Mouse (Mus musculus) neural tube, embryonic 13.5 days (tissue): ENCODE measurements around the gene Pafah1b2. TPM values are rescaled to one million over a fixed set of nuclear protein-coding genes. Genes with fewer than 3 reads are reported as not detected.

Experiments
- ATAC-seq: fragments of 200-750 bp; cut with Nextera tagmentation; 2 replicates; pipeline ENCODE4 v1.8.0; 2017; ENCODE audit warnings: low read depth, mild to moderate bottlenecking, moderate TSS enrichment, moderate library complexity
- H3K27ac ChIP-seq: fragments of 300-500 bp; sonication (generic); replicated peaks from 2 replicates; pipeline ENCODE4 v1.5.1; 2015; ENCODE audit warnings: moderate library complexity, mild to moderate bottlenecking, inconsistent platforms
- H3K27me3 ChIP-seq: fragments of 300-500 bp; sonication (generic); 2 replicates; pipeline ENCODE4 v1.6.1; 2015; ENCODE audit warnings: mild to moderate bottlenecking, inconsistent platforms
- H3K36me3 ChIP-seq: fragments of 300-500 bp; sonication (generic); 2 replicates; pipeline ENCODE4 v1.6.1; 2015; ENCODE audit warnings: mild to moderate bottlenecking, inconsistent platforms
- H3K4me1 ChIP-seq: fragments of 300-500 bp; sonication (generic); replicated peaks from 2 replicates; pipeline ENCODE4 v1.6.1; 2015; ENCODE audit warnings: inconsistent platforms
- H3K4me2 ChIP-seq: fragments of 300-500 bp; sonication (generic); 2 replicates; pipeline ENCODE4 v1.6.1; 2015; ENCODE audit warnings: inconsistent platforms, mild to moderate bottlenecking, moderate library complexity
- H3K4me3 ChIP-seq: fragments of 300-500 bp; sonication (generic); 2 replicates; pipeline ENCODE4 v1.5.1; 2015; ENCODE audit warnings: mild to moderate bottlenecking, inconsistent platforms
- H3K9ac ChIP-seq: fragments of 300-500 bp; sonication (generic); 2 replicates; pipeline ENCODE4 v1.6.1; 2015; ENCODE audit warnings: moderate library complexity, mild to moderate bottlenecking, inconsistent platforms
- H3K9me3 ChIP-seq: fragments of 300-500 bp; sonication (generic); 2 replicates; pipeline ENCODE4 v1.6.1; 2016; ENCODE audit warnings: inconsistent platforms
- WGBS: fragments of 180-500 bp; shearing (Covaris S2); methylation state at CpG from one replicate; pipeline ENCODE4 v1.1.7; 2015; 5-methylcytosine and 5-hydroxymethylcytosine counted together
- polyA plus RNA-seq: library from polyadenylated mRNA; unstranded; fragments of >200 nt; fragmentation: Nextera tagmentation; extraction: Ambion mirVana; gene quantifications from 2 replicates; pipeline ENCODE4 v1.2.1, GENCODE M21; 2015

Gene Pafah1b2
- polyA plus RNA-seq = 282 and 301 TPM in 2 replicates

DNA sequence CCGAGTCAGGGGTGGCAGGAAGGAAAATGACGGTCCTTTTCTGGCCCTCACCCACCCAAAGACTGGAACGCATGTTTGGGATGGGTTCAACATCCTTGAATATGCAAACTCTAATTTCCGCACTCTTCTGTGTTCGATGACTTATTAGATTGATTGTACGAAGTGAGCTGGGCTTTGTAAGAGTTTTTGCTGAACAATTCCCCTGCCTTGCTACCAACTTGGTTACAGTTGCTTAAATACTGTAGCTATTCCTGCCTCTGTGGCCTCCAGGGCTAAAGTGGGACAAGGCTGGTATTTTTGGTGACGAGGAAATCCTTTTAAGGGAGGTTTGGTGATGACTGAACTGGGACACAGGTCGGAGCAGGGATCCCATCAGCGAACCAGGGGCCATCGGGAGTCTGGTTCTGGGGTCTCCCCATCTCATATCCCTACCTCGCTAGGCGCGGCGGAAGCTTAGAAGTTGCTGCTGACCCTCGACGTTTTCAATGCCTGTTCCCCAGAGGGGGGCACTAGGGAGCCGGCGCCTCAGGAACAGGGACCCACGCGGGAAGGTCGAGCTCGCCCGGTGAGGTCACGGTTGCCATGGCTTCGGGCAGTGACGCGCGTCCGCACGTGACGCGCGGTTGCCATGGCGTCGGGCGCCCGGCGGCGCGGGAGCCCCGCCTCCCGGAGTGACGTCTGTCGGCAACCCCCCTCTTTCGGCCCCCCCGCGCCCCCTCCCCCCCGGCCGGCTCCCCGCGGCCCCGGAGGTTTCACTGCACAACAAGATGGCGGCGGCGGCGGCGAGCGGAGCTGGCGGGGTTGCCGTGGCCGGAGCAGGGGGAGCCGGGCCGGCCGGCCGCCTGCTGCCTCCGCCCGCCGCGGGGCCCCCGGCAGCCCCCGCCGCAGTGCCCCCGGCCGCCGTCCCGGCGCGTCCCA, at the start of gene Pafah1b2, which contains the start of gene Sik3:
TSS of gene Pafah1b2 (minus strand) at position 600 of the 918 bp plus-strand sequence.
TSS of gene Sik3 (plus strand) at position 730 of the 918 bp plus-strand sequence.
- Histone ChIP-seq H3K9ac (peak within 1 kb of the TSS; percentile 98), H3K4me2 (peak within 1 kb of the TSS; percentile 82), H3K4me1 (peaks cover 50% of the 10 kb centered on the region), H3K4me3 (peak within 1 kb of the TSS; percentile 97), H3K36me3 (no peaks in the 10 kb centered on the region), H3K9me3 (no peaks in the 10 kb centered on the region), H3K27me3 (no peaks in the 10 kb centered on the region; the same call in 1 of the 2 replicates), H3K27ac (peak within 1 kb of the TSS; percentile 91)
- peak; percentile 89 for ATAC-seq
- WGBS = 3% methylated on average over 63 of the region's 78 CpGs

GRCm38 (mm10) chr9:46061696-46062425, 49.4 kb upstream of the Pafah1b2 start:
- Histone ChIP-seq H3K4me2 (no peak overlapping the region), H3K4me1 (peaks cover 4% of the 10 kb centered on the region; the same call in 1 of the 2 replicates), H3K36me3 (no peaks in the 10 kb centered on the region), H3K9ac (no peak overlapping the region), H3K4me3 (no peak overlapping the region), H3K9me3 (0 out of 2 replicates have a peak, but pooled peaks cover 3% of the 10 kb centered on the region), H3K27me3 (no peaks in the 10 kb centered on the region), H3K27ac (no peak overlapping the region)
- ATAC-seq = no peak
- WGBS = 69% methylated on average over 9 of the region's 9 CpGs

DNA sequence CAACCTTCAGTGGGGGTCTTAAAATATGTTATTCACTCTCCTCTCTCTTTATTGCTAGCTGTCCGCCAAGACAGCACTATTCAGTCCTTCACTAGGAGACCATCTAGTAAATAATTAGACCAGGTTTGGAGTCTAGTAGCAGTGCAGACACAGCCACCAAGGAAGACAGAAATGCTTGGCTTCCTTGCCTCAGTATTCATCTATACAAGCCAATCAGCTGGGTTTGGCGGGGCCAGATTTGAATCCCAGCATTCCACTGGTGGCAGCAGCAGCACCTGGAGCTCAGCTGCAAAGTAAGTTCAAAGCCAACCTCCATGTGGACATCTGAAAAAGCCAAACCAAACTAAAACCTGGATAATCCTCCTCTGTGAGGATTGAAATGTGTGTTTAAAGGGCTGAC, 47.8 kb upstream of the Pafah1b2 start:
- Histone ChIP-seq H3K4me1 (no peaks in the 10 kb centered on the region; the same call in 1 of the 2 replicates), H3K36me3 (no peaks in the 10 kb centered on the region), H3K9me3 (0 out of 2 replicates have a peak, but pooled peaks cover 3% of the 10 kb centered on the region), H3K27me3 (no peaks in the 10 kb centered on the region), H3K27ac (no peak overlapping the region), H3K9ac (no peak overlapping the region), H3K4me3 (no peak overlapping the region), H3K4me2 (no peak overlapping the region)
- no peak for ATAC-seq
- WGBS = 70% methylated on average over 2 of the region's 2 CpGs

- H3K9me3 ChIP-seq = 0 out of 2 replicates have a peak, but pooled peaks cover 3% of the 10 kb centered on the region
- ATAC-seq = no peak
- H3K36me3 ChIP-seq = no peaks in the 10 kb centered on the region
- H3K27ac ChIP-seq = no peak overlapping the region
- H3K4me2 ChIP-seq = no peak overlapping the region
- H3K9ac ChIP-seq = no peak overlapping the region
- 89% methylated on average over 3 of the region's 3 CpGs for whole genome bisulfite sequencing
- peaks cover 12% of the 10 kb centered on the region for H3K4me1 ChIP-seq
- no peaks in the 10 kb centered on the region for H3K27me3 ChIP-seq
- H3K4me3 ChIP-seq = no peak overlapping the region
Observed at GRCm38 (mm10) chr9:46058065-46058464, 45.6 kb upstream of the Pafah1b2 start.

- no peak overlapping the region for H3K27ac ChIP-seq
- WGBS = 62% methylated on average over 9 of the region's 9 CpGs
- no peak for ATAC-seq
Observed at GRCm38 (mm10) chr9:46053014-46053666, 40.6 kb upstream of the Pafah1b2 start.

GRCm38 (mm10) chr9:46050203-46050602, 37.7 kb upstream of the Pafah1b2 start:
- Histone ChIP-seq H3K36me3 (no peaks in the 10 kb centered on the region), H3K9ac (no peak overlapping the region), H3K27ac (no peak overlapping the region), H3K9me3 (no peaks in the 10 kb centered on the region), H3K4me3 (no peak overlapping the region), H3K27me3 (no peaks in the 10 kb centered on the region), H3K4me1 (peaks cover 26% of the 10 kb centered on the region), H3K4me2 (no peak overlapping the region)
- 83% methylated on average over 8 of the region's 8 CpGs for WGBS
- ATAC-seq = no peak

More at GRCm38 (mm10) chr9:46053014-46053666, 40.6 kb upstream of the Pafah1b2 start:
- Histone ChIP-seq H3K27me3 (no peaks in the 10 kb centered on the region), H3K4me2 (no peak overlapping the region), H3K9me3 (0 out of 2 replicates have a peak, but pooled peaks cover under 1% of the 10 kb centered on the region), H3K4me3 (no peak overlapping the region), H3K4me1 (peaks cover 17% of the 10 kb centered on the region), H3K9ac (no peak overlapping the region), H3K36me3 (no peaks in the 10 kb centered on the region)

GRCm38 (mm10) chr9:46049525-46049924, 37.0 kb upstream of the Pafah1b2 start:
- no peaks in the 10 kb centered on the region for H3K36me3 ChIP-seq
- 88% methylated on average over 7 of the region's 7 CpGs for WGBS
- no peaks in the 10 kb centered on the region for H3K27me3 ChIP-seq
- H3K4me3 ChIP-seq = no peak overlapping the region
- no peaks in the 10 kb centered on the region for H3K9me3 ChIP-seq
- no peak for ATAC-seq
- H3K4me1 ChIP-seq = peaks cover 22% of the 10 kb centered on the region
- H3K9ac ChIP-seq = no peak overlapping the region
- no peak overlapping the region for H3K4me2 ChIP-seq
- no peak overlapping the region for H3K27ac ChIP-seq

DNA sequence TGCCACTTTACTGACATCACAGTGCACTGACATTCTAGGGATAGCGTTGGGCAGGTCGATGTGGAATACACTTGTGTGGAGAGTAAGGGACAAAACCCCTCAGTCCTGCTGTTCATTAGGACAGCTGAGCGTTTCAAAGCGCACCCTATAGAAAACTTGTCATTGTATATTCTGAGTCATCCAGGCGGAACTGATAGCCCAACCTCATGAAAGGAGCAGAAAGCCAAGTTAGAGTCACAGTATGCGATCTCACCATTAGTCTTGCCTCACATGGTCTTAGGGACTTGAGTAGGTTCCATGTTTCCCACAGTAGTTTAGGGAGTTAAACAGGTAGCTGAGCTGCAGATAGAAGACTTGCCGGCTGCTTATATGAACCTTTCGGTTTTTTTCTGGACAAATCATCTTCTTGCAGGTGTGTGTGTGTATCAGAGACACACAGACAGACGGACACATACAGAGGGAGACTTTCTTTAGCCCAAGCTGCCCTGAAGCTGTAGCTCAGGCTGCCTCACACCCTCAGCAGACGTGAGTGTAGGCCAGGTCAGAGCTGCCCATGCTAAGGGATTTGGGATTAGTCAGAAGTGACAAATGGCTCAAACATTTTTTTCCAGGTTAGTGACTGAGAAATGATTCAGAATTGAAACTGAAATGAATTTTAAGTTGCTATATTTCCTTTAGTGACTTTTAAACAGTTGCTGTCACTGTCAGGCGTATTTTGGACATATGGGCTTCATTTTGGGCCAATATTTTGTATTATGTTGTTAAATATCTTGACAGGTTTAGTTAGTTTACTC, 34.4 kb upstream of the Pafah1b2 start:
- 51% methylated on average over 11 of the region's 11 CpGs for WGBS
- no peak for ATAC-seq
- no peaks in the 10 kb centered on the region for H3K27me3 ChIP-seq

DNA sequence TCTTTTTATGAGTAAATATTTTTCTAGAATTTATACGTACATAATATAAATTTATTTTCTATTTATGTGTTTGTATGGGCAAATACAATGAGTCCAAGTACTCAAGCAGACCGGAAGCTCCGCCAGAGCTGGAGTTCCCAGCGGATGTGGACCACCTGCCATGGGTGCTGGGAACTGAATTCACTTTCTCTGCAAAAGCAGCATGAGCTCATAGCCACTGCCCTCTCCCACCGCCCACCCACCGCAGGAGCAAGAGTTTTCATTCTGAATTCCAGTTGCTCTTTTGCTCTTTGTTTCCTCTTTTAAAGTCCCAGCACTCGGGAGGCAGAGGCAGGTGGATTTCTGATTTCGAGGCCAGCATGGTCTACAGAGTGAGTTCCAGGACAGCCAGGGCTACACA, 31.1 kb upstream of the Pafah1b2 start:
- no peak for ATAC-seq
- no peaks in the 10 kb centered on the region for H3K27me3 ChIP-seq
- 85% methylated on average over 8 of the region's 8 CpGs for WGBS

More for the DNA sequence above, 34.4 kb upstream of the Pafah1b2 start:
- no peak overlapping the region for H3K27ac ChIP-seq
- no peak overlapping the region for H3K4me3 ChIP-seq
- H3K9me3 ChIP-seq = no peaks in the 10 kb centered on the region
- H3K4me1 ChIP-seq = peaks cover 8% of the 10 kb centered on the region
- H3K9ac ChIP-seq = no peak overlapping the region
- no peaks in the 10 kb centered on the region for H3K36me3 ChIP-seq
- H3K4me2 ChIP-seq = no peak overlapping the region

GRCm38 (mm10) chr9:46042387-46042786, 29.9 kb upstream of the Pafah1b2 start:
- no peak overlapping the region for H3K4me3 ChIP-seq
- 0 out of 2 replicates have a peak, but pooled peaks cover 6% of the 10 kb centered on the region for H3K36me3 ChIP-seq
- H3K4me2 ChIP-seq = no peak overlapping the region
- no peak overlapping the region for H3K27ac ChIP-seq
- ATAC-seq = no peak
- H3K9me3 ChIP-seq = no peaks in the 10 kb centered on the region
- no peaks in the 10 kb centered on the region for H3K27me3 ChIP-seq
- peaks cover 8% of the 10 kb centered on the region for H3K4me1 ChIP-seq
- no peak overlapping the region for H3K9ac ChIP-seq
- 81% methylated on average over 3 of the region's 3 CpGs for WGBS

More for the DNA sequence above, 31.1 kb upstream of the Pafah1b2 start:
- Histone ChIP-seq H3K27ac (no peak overlapping the region), H3K36me3 (0 out of 2 replicates have a peak, but pooled peaks cover 6% of the 10 kb centered on the region), H3K9ac (no peak overlapping the region), H3K4me2 (no peak overlapping the region), H3K9me3 (no peaks in the 10 kb centered on the region), H3K4me1 (peaks cover 8% of the 10 kb centered on the region), H3K4me3 (no peak overlapping the region)

DNA sequence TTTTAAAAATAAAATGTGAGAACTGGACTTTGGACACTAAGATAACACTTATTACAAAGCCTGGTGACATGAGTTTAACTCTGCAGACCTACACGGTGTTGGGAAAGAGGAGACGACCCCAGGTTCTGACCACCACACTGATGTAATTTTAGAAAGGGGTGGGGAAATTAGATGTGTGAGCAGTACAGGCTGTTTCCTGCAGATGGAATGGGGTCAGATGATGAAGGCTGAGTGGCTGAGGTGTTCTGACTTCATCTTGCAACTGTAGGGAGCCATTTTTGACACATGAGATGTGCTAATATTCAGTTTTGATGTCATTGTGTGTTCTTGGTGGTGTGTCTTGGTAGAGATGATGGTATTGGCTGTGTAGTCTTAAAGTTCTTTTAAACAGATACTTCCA, 28.7 kb upstream of the Pafah1b2 start:
- Histone ChIP-seq H3K27ac (no peak overlapping the region), H3K36me3 (0 out of 2 replicates have a peak, but pooled peaks cover 6% of the 10 kb centered on the region), H3K27me3 (no peaks in the 10 kb centered on the region), H3K4me1 (no peaks in the 10 kb centered on the region), H3K4me2 (no peak overlapping the region), H3K9me3 (no peaks in the 10 kb centered on the region), H3K9ac (no peak overlapping the region), H3K4me3 (no peak overlapping the region)
- WGBS = 91% methylated on average over 2 of the region's 2 CpGs
- no peak for ATAC-seq
